Mouse (Mus musculus) MEL (cell line): ENCODE results near the gene Myo3b. TPM values are rescaled to one million over a fixed set of nuclear protein-coding genes. Genes with fewer than 3 reads are reported as not detected.

ENCODE experiments used
- DNase-seq: peaks from one replicate; pipeline ENCODE4 v3.0.0; 2011; ENCODE audit warnings: low read depth, low spot score
- H3K27ac ChIP-seq: 2 replicates; pipeline ENCODE4 v1.5.1; 2012; ENCODE audit warnings: low read depth, mild to moderate bottlenecking, control low read depth, low read length, moderate library complexity; ENCODE audit not compliant: control insufficient read depth
- H3K27me3 ChIP-seq, 2 experiments: fragments of 150-350 bp in 1 of 2; sonication (generic) in 1 of 2; 2 replicates each; pipeline ENCODE4 v1.6.1; 2012; ENCODE audit warnings: low read length in 2 of 2, mild to moderate bottlenecking in 2 of 2, improper control_type of control experiment in 1 of 2, moderate library complexity in 1 of 2; ENCODE audit not compliant: insufficient read depth in 2 of 2, control insufficient read depth in 1 of 2
- H3K36me3 ChIP-seq, 2 experiments: 2 replicates each; pipeline ENCODE4 v1.6.1; 2012 to 2014; ENCODE audit warnings: low read length in 2 of 2, improper control_type of control experiment in 1 of 2, inconsistent platforms in 1 of 2, mild to moderate bottlenecking in 1 of 2; ENCODE audit not compliant: insufficient read depth in 2 of 2, control insufficient read depth in 1 of 2
- H3K4me1 ChIP-seq, 2 experiments: fragments of 150-350 bp in 1 of 2; sonication (generic) in 1 of 2; 2 replicates each; pipeline ENCODE4 v1.6.1; 2012; ENCODE audit warnings: low read length in 2 of 2, improper control_type of control experiment in 1 of 2, mild to moderate bottlenecking in 1 of 2; ENCODE audit not compliant: insufficient read depth in 2 of 2, control insufficient read depth in 1 of 2
- H3K4me3 ChIP-seq, 2 experiments: fragments of 150-350 bp in 1 of 2; sonication (generic) in 1 of 2; 2 replicates each; pipeline ENCODE4 v1.5.1; 2012; ENCODE audit warnings: low read depth in 2 of 2, low read length in 2 of 2, mild to moderate bottlenecking in 2 of 2, moderate library complexity in 2 of 2, control low read depth in 1 of 2, improper control_type of control experiment in 1 of 2; ENCODE audit not compliant: control insufficient read depth in 1 of 2, insufficient read depth in 1 of 2
- H3K79me2 ChIP-seq: 2 replicates; pipeline ENCODE4 v1.6.1; 2012; ENCODE audit warnings: mild to moderate bottlenecking, low read length, moderate library complexity; ENCODE audit not compliant: control insufficient read depth, poor library complexity, insufficient read depth
- H3K9ac ChIP-seq: 2 replicates; pipeline ENCODE4 v1.6.1; 2012; ENCODE audit warnings: low read depth, mild to moderate bottlenecking, control low read depth, low read length, moderate library complexity; ENCODE audit not compliant: control insufficient read depth, poor library complexity, severe bottlenecking
- H3K9me3 ChIP-seq: fragments of 150-350 bp; sonication (generic); replicated peaks from 2 replicates; pipeline ENCODE4 v1.6.1; 2012; ENCODE audit warnings: mild to moderate bottlenecking, low read length, improper control_type of control experiment, moderate library complexity; ENCODE audit not compliant: insufficient read depth
- CTCF ChIP-seq, 3 experiments: IDR thresholded peaks in 2 of 3; conservative IDR thresholded peaks in 1 of 3; 2 replicates each; pipeline ENCODE4 v1.5.1; 2011 to 2012; ENCODE audit warnings: low read length in 3 of 3, low read depth in 2 of 3, mild to moderate bottlenecking in 2 of 3, improper control_type of control experiment in 1 of 3, inconsistent platforms in 1 of 3, mixed read lengths in 1 of 3, moderate library complexity in 1 of 3; ENCODE audit not compliant: control insufficient read depth in 1 of 3, insufficient read depth in 1 of 3, poor library complexity in 1 of 3, severe bottlenecking in 1 of 3
- E2F4 ChIP-seq: IDR thresholded peaks from 2 replicates; pipeline ENCODE4 v1.6.1; 2011; ENCODE audit warnings: low read depth, low read length, improper control_type of control experiment, borderline replicate concordance
- ELF1 ChIP-seq: IDR thresholded peaks from 2 replicates; pipeline ENCODE4 v1.6.1; 2014; ENCODE audit warnings: low read depth, mild to moderate bottlenecking, inconsistent platforms, low read length, improper control_type of control experiment, moderate library complexity
- ETS1 ChIP-seq: IDR thresholded peaks from 2 replicates; pipeline ENCODE4 v1.6.1; 2012; ENCODE audit warnings: low read depth, mild to moderate bottlenecking, inconsistent platforms, low read length, improper control_type of control experiment, moderate library complexity
- GABPA ChIP-seq: IDR thresholded peaks from 2 replicates; pipeline ENCODE4 v1.6.1; 2012; ENCODE audit warnings: low read depth, mild to moderate bottlenecking, inconsistent platforms, low read length, improper control_type of control experiment, moderate library complexity
- HCFC1 ChIP-seq: IDR thresholded peaks from 2 replicates; pipeline ENCODE4 v1.6.1; 2012; ENCODE audit warnings: low read depth, mild to moderate bottlenecking, inconsistent platforms, low read length, improper control_type of control experiment, moderate library complexity
- JUND ChIP-seq: IDR thresholded peaks from 2 replicates; pipeline ENCODE4 v1.6.1; 2011; ENCODE audit warnings: low read depth, mild to moderate bottlenecking, improper control_type of control experiment, low read length
- KAT2A ChIP-seq: conservative IDR thresholded peaks from 2 replicates; pipeline ENCODE4 v1.6.1; 2012; ENCODE audit warnings: low read depth, low read length, improper control_type of control experiment, inconsistent platforms
- MAFK ChIP-seq: IDR thresholded peaks from 2 replicates; pipeline ENCODE4 v1.6.1; 2011; ENCODE audit warnings: low read depth, mild to moderate bottlenecking, low read length, improper control_type of control experiment, borderline replicate concordance
- MAZ ChIP-seq: IDR thresholded peaks from 2 replicates; pipeline ENCODE4 v1.6.1; 2012; ENCODE audit warnings: low read depth, mild to moderate bottlenecking, inconsistent platforms, low read length, improper control_type of control experiment
- MYB ChIP-seq: IDR thresholded peaks from 2 replicates; pipeline ENCODE4 v1.6.1; 2011; ENCODE audit warnings: mild to moderate bottlenecking, low read depth, low read length, improper control_type of control experiment
- MYC ChIP-seq: IDR thresholded peaks from 2 replicates; pipeline ENCODE4 v1.6.1; 2011; ENCODE audit warnings: low read depth, mild to moderate bottlenecking, low read length, improper control_type of control experiment, moderate library complexity
- NRF1 ChIP-seq: IDR thresholded peaks from 2 replicates; pipeline ENCODE4 v1.6.1; 2014; ENCODE audit warnings: low read depth, mild to moderate bottlenecking, inconsistent platforms, low read length, improper control_type of control experiment, moderate library complexity; ENCODE audit not compliant: poor library complexity, insufficient read depth, severe bottlenecking
- POLR2A ChIP-seq, 2 experiments: IDR thresholded peaks; 2 replicates each; pipeline ENCODE4 v1.6.1; 2011 to 2012; ENCODE audit warnings: low read length in 2 of 2, mild to moderate bottlenecking in 2 of 2, control low read depth in 1 of 2, improper control_type of control experiment in 1 of 2, low read depth in 1 of 2, moderate library complexity in 1 of 2; ENCODE audit not compliant: control insufficient read depth in 1 of 2, insufficient read depth in 1 of 2, poor library complexity in 1 of 2
- RCOR1 ChIP-seq: IDR thresholded peaks from 2 replicates; pipeline ENCODE4 v1.6.1; 2012; ENCODE audit warnings: low read depth, mild to moderate bottlenecking, inconsistent platforms, low read length, improper control_type of control experiment
- SMC3 ChIP-seq: IDR thresholded peaks from 2 replicates; pipeline ENCODE4 v1.6.1; 2011; ENCODE audit warnings: low read depth, low read length, improper control_type of control experiment
- TAL1 ChIP-seq: IDR thresholded peaks from 2 replicates; pipeline ENCODE4 v1.6.1; 2012; ENCODE audit warnings: mild to moderate bottlenecking, inconsistent platforms, low read length, moderate library complexity, mixed read lengths
- TBP ChIP-seq: IDR thresholded peaks from 2 replicates; pipeline ENCODE4 v1.8.0; 2011; ENCODE audit warnings: low read depth, low read length, improper control_type of control experiment
- TCF12 ChIP-seq: IDR thresholded peaks from 2 replicates; pipeline ENCODE4 v1.6.1; 2014; ENCODE audit warnings: low read depth, mild to moderate bottlenecking, inconsistent platforms, low read length, improper control_type of control experiment, moderate library complexity
- USF1 ChIP-seq: IDR thresholded peaks from 2 replicates; pipeline ENCODE4 v1.6.1; 2014; ENCODE audit warnings: low read depth, mild to moderate bottlenecking, inconsistent platforms, low read length, improper control_type of control experiment, moderate library complexity
- USF2 ChIP-seq, 2 experiments: IDR thresholded peaks; 2 replicates each; pipeline ENCODE4 v1.6.1; 2011 to 2012; ENCODE audit warnings: improper control_type of control experiment in 2 of 2, low read length in 2 of 2, borderline replicate concordance in 1 of 2, inconsistent platforms in 1 of 2, low read depth in 1 of 2, mild to moderate bottlenecking in 1 of 2; ENCODE audit not compliant: insufficient read depth in 1 of 2
- ZNF384 ChIP-seq: IDR thresholded peaks from 2 replicates; pipeline ENCODE4 v1.6.1; 2012; ENCODE audit warnings: low read depth, mild to moderate bottlenecking, inconsistent platforms, low read length, improper control_type of control experiment
- polyA plus RNA-seq, 2 experiments: library from polyadenylated mRNA; stranded (reverse) in 1 of 2; unstranded in 1 of 2; fragments of >175 nt in 1 of 2; fragments of >200 nt in 1 of 2; gene quantifications; 2 replicates each; pipeline versions ENCODE4 v1.2.1 to v1.2.4; 2012; ENCODE audit warnings: low replicate concordance in 2 of 2, low read depth in 1 of 2; ENCODE audit not compliant: insufficient read length in 2 of 2, insufficient read depth in 1 of 2, missing spikeins in 1 of 2
- total RNA-seq: library from RNA; depleted of rRNA; stranded (reverse); fragments of 300-350 nt; gene quantifications from 2 replicates; pipeline ENCODE4 v1.2.3, GENCODE M21; 2012

The Myo3b gene
- total and polyA plus RNA-seq, 3 experiments = not detected

DNA sequence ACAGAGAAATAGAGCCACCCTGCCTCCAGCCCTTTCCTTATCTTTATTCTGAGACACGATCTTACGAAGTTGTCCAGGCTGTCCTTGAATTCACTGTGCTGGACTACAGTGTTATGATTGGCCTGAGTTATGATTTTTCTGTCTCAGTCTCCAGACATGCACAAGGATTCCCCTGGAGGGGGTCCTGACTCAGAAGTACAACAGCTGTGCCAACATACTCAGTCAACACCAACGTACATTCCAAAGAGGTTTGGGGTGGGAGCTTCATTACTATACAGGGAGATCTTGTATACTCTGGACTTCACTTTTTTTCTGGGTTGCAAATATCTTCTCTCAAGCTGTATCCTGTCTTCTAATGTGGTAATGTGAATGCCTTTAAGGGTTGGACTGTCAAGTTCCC lies 113.0 kb downstream of the Myo3b start:
- H3K9ac ChIP-seq = no peak overlapping the region
- H3K4me3 ChIP-seq = no peak overlapping the region
- TF ChIP-seq MYC (no peak), MAFK (no peak), TCF12 (no peak), ZNF384 (no peak), JUND (no peak), TBP (no peak), RCOR1 (no peak), MYB (no peak), USF2 (IDR thresholded peaks at IDR 0.05; ENCODE audit: borderline replicate concordance in 1 of 2, insufficient read depth in 1 of 2, low read depth in 1 of 2, low read length in 2 of 2) (no peak), KAT2A (no peak), ELF1 (no peak), GABPA (no peak), MAZ (no peak), SMC3 (no peak), TAL1 (no peak), POLR2A (IDR thresholded peaks at IDR 0.05; ENCODE audit: control insufficient read depth in 1 of 2, insufficient read depth in 1 of 2, low read depth in 1 of 2, low read length in 2 of 2, poor library complexity in 1 of 2) (no peak), NRF1 (no peak)
- no peak for DNase-seq
- no peaks in the 10 kb centered on the region for H3K27me3 ChIP-seq
- H3K9me3 ChIP-seq = no peaks in the 10 kb centered on the region
- H3K36me3 ChIP-seq = no peaks in the 10 kb centered on the region
- H3K79me2 ChIP-seq = no peaks in the 10 kb centered on the region
- no peak overlapping the region for H3K27ac ChIP-seq
- no peaks in the 10 kb centered on the region for H3K4me1 ChIP-seq

DNA sequence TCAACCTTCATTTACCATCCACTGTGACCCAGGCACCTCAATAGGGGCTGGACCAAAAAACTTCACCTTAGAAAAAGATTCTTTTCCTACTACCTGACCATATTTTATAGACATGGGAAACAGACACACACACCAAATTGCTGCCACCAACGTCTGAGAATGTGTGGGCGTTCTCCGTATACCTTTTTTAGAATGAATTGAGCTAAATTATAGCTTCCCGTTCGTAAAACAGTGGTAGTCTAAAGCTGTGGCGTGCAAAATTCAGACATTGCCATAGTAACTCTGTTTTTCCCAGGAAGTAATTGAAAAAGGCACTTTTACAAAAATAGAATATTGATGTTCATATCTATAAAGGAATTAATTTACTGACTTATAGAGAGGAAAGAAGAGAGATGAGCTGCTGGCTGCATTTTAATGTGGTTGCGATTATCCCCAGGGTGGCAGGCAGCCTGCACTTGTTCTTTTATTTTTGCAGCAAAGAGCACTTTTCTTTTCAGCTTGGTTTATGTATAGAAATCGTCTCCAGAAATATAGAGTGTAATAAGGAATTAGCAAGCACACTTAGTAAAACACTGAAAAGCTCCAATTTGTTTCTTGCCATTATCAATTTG lies 116.4 kb downstream of the Myo3b start:
- no peaks in the 10 kb centered on the region for H3K9me3 ChIP-seq
- no peaks in the 10 kb centered on the region for H3K27me3 ChIP-seq
- H3K9ac ChIP-seq = no peak overlapping the region
- no peak for DNase-seq
- H3K79me2 ChIP-seq = no peaks in the 10 kb centered on the region
- TF ChIP-seq JUND = no peak
- TF ChIP-seq E2F4 = no peak
- TF ChIP-seq MAZ = no peak
- no peak for TF ChIP-seq HCFC1
- TF ChIP-seq ZNF384 = no peak
- TF ChIP-seq USF1 = no peak
- TF ChIP-seq ETS1 = no peak
- TF ChIP-seq CTCF (IDR thresholded peaks at IDR 0.05 in 2 of 3, conservative IDR thresholded peaks at IDR 0.05 in 1 of 3; ENCODE audit: control insufficient read depth in 1 of 3, insufficient read depth in 1 of 3, low read depth in 2 of 3, low read length in 3 of 3, poor library complexity in 1 of 3, severe bottlenecking in 1 of 3) = no peak
- H3K36me3 ChIP-seq = no peaks in the 10 kb centered on the region
- no peaks in the 10 kb centered on the region for H3K4me1 ChIP-seq
- no peak overlapping the region for H3K27ac ChIP-seq
- no peak overlapping the region for H3K4me3 ChIP-seq
